Mouse (Mus musculus) thymus, adult 2 months (tissue): ENCODE data around the gene March4.

Source experiments
- CTCF ChIP-seq: fragments of 200-500 bp; IDR thresholded peaks from 2 replicates; pipeline ENCODE4 v1.5.1; 2012; ENCODE audit warnings: mild to moderate bottlenecking, control low read depth, low read length, moderate library complexity, borderline replicate concordance; ENCODE audit not compliant: control insufficient read depth, poor library complexity, insufficient read depth; ENCODE audit errors: extremely low read depth
- POLR2A ChIP-seq: fragments of 200-500 bp; IDR thresholded peaks from 2 replicates; pipeline ENCODE4 v1.6.1; 2012; ENCODE audit warnings: mild to moderate bottlenecking, low read length, control low read depth, moderate library complexity; ENCODE audit not compliant: control insufficient read depth, poor library complexity, insufficient read depth; ENCODE audit errors: extremely low read depth

- TF ChIP-seq POLR2A (no peak), CTCF (no peak)
These were observed 46.5 kb downstream of the March4 start for GRCm38 (mm10) chr1:72490193-72490592.
